Mouse (Mus musculus) neutrophil, adult 5-6 weeks (primary cell): ENCODE measurements at regions not wholly inside any gene's neighbourhood (a gene's known extent, or its start where the extent isn't known, plus 50 kb on each side); places are given as distances from the start of the nearest gene placed in this dataset.

Experiments used
- ATAC-seq: fragments of 151-379, 151-347 bp; 2 replicates; pipeline ENCODE4 v1.8.0; 2017; ENCODE audit warnings: mild to moderate bottlenecking, moderate TSS enrichment; ENCODE audit not compliant: insufficient number of reproducible peaks, poor library complexity, low FRiP score, severe bottlenecking; ENCODE audit errors: extremely low read depth

DNA sequence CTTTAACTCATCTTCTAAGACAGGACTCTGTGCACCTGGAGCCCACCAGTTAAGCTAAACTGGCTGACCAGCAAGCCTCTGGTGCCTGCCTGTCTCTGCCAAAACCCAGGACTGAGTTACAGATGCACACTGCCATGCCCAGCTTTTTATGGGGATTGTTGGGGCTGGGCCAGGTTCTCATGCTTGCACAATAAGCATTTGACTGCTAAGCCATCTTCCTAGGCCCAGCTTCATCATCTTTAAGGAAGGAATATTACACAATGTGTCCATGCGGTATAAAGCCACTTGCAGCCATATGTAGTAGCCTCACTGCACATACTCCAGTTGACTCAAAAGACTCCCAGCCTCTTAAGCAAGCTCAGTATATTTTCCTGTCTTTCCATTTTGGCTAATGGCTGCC, 340.4 kb downstream of the Agtpbp1 start:
- no peak for ATAC-seq

DNA sequence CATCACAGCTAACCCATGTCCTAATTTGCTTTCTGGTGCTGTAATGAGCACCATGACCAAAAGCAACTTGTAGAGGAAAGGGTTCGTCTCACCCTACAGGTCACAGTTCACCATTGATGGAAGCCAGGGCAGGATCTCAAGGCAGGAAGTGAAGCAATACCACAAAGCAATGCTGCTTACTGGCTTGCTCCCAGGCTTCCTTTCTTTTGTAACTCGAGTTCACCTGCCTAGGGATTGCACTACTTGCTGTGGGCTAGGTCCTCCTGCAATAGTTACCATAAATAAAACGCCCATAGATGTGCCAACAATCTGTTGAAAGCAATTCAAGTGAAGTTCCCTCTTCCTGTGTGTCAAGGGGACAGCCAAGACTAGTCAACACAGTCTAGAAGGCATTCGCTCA, 342.4 kb downstream of the Agtpbp1 start:
- peak; percentile 62 for ATAC-seq

DNA sequence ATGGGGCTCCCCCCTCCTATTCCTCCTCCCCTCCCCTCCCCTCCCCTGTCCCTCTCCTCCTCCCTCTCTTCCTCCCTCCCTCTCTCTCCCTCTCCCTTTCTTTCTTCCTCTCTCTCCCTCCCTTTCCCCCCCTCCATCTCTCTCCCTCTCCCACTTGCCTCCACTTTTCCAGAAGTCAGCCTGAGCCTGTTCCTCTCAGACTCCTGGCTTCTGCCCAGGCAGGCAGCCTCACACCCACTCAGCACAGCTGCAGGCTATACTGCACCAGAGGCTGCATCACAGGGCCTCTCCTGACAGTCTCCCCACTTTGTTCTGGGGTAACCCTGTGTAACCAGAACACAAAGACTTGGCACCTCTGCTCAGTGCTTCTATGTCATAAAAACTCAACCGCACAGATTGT, 346.3 kb downstream of the Agtpbp1 start:
- ATAC-seq: no peak

DNA sequence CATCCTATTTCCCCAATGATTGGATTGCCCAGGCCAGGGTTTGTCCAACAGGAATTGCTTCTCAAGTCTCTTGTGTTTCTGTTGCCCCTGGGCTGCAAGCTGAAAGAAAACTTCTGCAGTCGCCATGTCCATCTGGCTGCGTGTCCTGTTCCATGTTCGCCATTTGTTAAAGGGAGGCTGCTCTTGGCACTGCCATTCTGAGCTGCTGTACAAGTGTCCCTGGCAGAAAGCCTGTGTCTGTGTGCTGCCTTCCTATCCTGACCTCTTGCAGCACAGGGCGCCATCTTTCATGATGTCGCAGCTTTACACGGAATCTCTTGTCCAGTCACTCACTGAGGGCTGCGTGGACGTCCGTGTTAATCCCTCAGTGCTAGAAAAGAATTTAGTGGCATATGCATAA, 349.2 kb downstream of the Agtpbp1 start:
- ATAC-seq: no peak

DNA sequence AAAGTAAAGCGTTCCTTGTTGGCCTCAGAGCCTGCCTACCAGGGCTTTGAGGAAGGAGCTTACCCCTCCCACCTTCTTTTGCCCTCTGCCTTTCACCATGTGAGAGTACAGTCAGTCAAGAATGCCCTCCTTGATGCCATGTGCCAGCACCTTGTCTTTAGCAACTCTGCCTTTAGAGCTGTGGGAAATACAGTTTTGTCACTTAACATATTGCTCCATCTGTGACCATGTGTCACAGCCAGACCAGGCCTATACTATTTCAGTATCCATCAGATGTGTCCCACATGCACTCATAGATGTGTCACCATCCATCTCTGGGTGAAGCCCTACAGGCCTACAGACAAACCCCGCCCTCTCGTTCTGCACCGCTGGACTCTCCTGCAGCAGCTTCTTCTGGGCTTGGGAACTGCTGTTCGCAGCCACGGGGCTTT, 355.9 kb downstream of the Agtpbp1 start:
- ATAC-seq: peak; percentile 45; the same call in 1 of the 2 replicates

DNA sequence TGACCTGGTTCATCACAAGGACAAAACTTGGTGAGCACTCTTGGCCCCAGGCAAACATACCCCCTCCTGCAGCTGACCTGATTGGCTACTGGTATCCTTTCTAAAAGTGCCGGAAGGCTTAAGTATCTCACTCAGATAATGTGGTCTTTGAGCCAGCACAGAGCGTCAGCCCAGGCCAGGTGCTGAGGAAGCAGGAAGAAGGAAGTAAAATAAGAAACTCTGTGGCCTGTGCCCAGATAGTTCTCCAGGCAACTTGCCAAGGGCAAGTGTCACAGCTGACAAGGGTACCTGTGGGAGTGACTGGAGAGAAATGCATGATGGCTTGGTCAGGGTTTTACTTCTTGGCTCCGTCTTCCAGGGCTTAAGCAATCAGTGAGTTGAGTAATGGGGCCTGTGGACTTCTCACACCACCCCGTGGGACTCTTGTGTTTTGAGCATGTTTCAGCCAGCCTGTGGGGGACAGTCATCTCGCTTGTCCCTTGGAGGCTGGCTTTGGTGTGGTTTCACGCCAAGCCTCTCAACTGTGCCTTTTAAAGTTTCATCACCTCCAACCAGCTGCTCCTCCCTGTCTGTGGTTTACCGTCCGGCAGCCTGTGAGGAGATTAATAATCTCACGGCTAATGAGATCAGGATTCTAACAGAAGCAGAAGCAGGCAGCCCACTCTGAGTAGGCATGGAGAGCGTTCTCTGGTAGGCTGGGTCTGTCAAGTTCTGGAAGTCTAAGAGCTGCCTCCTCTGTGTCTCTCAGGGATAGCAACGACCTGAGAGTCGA, 356.8 kb downstream of the Agtpbp1 start:
- ATAC-seq: peak; percentile 81

DNA sequence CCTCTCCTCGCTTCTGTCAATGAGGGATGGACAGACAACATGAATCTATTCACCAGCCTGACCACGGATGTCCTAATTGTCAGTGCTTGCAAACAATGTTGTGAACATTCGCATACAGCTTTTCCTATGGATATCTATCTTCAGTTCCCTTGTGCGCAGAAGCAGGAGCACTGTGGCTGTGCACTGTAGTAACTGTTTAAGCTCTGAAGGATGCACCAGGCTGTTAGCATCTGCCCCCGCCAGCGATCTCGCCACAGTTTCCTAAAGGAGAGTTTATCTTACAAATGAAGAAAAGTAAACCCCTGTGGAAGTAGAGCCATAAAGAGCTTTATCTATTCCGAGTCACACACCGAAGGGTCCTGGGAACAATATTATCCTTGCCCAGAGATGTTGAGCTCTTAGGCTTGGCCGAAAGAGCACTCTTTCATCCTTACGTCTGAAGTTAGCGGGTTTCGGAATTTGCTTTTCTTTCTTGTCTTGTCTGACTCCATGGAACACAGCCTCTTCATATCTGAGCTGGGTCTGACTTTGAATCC, 357.4 kb downstream of the Agtpbp1 start:
- ATAC-seq: no peak

DNA sequence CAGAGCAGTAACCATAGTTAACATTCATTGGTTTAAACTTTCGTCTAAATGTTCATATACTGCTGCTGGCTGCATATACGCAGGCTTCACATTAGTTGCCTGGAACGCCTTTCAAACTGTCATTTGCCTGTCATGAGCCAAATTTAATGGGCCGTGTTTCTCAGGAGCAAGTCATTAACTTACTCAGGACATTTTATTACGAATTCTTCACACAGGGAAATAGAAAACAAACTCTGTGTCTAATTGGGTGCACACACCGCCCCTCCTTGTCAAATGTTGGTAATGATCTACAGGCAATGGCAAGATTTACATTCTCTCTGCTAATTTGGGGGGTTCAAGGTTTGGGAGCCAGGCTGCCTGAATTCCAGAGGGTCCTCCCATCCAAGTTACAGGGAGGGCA, 364.4 kb downstream of the Agtpbp1 start:
- ATAC-seq: no peak

DNA sequence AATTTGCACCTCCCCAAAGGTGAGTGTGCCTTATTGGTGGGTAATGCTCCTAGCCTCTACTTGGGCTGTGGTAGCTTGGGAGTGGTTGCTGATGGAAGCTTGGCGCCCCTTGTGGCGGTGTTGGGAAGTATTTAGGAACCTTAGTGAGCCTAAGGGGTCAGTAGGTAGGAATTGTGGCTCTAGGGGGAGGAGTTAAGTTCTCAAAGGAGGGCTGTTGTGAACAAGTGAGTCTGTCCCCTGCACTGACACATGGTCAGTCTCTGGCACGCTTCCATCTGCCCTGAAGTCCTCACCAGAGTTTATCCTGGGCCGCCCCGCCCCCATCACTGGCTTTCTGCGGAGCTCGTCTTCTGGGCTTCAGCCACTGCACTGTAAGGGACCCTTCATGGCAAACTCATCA, 364.9 kb downstream of the Agtpbp1 start:
- ATAC-seq: no peak

DNA sequence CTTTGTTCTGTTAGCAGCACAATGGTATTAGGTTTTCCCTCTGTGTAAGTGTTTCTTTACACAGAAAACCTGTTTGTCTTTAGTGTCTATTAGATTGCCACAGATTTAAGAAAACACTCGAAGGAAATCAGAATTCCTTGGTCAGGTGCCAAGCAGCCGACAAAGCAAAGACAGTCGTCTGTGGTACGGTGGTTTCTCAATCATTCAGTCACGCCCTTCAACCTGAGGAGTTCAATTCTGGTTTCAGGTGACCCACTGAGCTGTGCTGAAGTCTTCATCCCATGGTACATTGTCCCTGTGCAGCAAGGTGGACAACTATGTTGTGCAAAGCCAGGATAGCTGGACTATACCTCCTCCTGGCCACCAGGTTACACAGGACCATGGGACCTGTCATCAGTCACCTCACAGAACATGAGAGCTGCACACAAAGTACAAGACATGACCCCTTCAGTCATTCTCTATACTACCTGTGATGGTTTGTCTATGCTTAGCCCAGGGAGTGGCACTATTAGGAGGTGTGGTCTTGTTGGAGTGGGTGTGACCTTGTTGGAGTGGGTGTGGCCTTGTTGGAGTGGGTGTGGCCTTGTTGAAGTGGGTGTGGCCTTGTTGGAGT, 368.2 kb downstream of the Agtpbp1 start:
- ATAC-seq: no peak

DNA sequence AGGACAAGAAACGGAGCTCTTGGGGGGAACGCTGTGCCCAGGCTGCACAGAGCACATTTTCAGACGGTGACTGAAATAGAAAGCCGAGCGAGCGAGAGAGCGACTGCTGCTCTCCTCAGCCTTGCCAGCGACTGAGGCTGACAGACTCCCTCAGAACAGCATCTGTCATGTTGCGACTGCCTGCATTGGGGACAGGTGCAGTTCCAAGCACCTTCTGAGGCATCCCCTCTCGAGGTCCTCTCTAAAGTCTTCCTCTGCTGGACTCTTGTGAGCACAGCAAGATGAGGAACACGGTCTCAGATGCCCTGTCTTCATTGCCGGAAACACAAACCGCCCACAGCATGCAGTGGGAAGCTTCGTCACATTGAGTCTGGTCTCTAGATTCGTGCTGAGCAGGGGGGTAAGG, 372.7 kb downstream of the Agtpbp1 start:
- ATAC-seq: no peak

DNA sequence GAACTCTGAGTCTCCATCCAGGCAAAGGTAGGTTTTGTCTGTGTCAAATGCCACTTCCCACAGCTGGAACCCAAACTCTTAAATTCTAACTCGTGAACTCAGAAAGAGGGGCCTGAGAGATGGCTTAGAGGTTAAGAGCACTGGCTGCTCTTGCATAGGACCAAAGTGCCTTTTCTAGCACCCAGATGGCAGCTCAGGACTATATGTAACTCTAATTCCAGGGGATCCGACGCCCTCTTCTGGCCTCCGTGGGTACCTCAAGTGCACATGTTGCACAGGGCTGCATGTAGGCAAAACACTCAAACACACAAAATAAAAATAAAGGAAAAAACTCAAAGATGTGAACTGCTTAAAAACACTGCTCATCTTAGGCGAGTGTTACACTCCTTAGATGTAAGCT, 374.2 kb downstream of the Agtpbp1 start:
- ATAC-seq: no peak

DNA sequence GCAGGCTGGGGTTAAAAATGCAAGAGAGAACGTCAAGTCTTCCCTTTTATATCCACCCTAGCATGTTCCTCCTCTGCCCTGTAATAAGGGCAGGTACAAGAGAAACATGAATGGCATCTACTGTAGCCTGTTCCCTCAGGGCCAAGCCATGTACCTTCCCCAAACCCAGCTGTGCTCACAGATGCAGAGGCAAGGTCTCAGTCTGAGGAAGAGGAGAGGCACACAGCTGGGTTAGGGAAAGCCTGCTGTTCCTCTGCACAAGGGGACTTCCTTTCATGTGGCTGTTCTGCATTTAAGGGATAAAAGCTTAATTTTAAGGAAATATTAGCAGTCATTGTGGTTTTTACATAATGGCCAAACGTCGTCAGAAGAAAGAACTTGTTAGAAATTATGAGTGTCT, 378.8 kb downstream of the Agtpbp1 start:
- no peak for ATAC-seq

DNA sequence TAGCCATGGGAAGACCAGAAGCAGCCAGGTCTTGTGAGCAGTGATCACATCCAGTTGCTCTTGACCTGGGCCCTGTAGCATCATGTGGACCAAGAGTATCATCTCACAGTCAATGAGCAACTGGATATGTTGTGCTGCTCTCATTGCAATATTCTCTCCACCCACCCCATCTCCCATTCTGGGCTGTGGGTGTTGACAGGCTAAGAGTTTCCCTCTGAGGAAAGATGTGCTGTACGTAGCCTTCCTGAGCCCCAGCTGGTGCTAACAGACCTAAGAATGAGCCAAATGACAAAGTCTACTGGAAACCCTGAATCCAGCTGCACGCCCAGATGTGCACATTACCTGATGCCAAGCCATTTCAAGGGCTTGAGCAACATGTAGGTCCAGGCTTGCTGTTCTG, 380.5 kb downstream of the Agtpbp1 start:
- no peak for ATAC-seq

DNA sequence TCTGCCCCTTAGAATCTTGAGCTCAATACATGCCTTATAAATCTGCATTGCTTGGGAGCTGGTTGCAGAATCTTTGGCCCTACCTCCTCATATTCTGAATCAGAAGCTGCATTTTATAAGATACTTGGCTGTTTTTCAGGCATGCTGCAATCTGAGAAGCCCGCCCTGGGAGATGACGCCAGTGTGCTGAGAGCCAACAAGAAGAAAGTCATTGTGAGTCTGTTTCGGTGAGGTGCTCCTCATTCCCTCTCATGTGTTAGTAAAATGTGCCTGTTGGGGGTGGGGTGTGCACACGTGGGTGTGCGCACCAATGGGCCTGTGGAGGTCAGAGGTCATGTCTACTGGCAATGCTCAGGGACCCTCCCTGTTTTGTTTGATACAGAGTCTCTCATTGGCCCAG, 388.7 kb downstream of the Agtpbp1 start:
- no peak for ATAC-seq

DNA sequence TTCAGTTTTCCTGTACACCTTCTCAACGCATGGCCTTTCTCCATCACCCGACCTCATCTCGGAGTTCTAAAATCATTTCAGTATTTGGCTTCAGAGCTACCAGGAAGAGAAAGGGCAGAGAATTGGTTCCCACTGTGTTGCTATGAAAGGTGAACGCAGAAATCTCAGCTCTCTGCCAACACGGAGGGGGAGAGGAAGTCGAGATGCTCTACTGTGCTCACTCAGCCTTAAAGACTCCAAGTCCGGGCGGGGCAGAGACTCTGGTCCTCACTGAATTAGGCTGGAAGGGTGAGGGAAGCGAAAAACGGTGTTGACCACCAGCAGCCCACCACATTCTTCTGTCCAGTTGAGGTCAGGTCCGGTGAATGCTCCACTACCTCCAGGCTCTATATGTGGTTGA, 382.1 kb downstream of the Ntrk2 start:
- ATAC-seq: no peak
